Mouse (Mus musculus): Measurements from ENCODE around the gene Hells. TPM values are rescaled to one million over a fixed set of nuclear protein-coding genes. Genes with fewer than 3 reads are reported as not detected.

The Hells gene
- polyA plus RNA-seq (2014; fragmentation: Illumina TruSeq; extraction: RNeasy Lipid Tissue Mini Kit (QIAGEN cat#74804); ENCODE audit: low read depth, low replicate concordance): 15.0 TPM

GRCm38 (mm10) chr19:38930788-38931565, at the start of gene Hells:
Gene Hells, plus strand, starts transcription at chr19:38930915.

GRCm38 (mm10) chr19:39006715-39007114, 76.0 kb downstream of the Hells start, which contains the start of gene Cyp2c55:
Gene Cyp2c55, plus strand, starts transcription at chr19:39007019.

Other genes with a start within 250 kb of the Hells start
- 30.5 TPM for gene Noc3l, start 111.7 kb upstream of the Hells start, polyA plus RNA-seq (2014; fragmentation: Illumina TruSeq; extraction: RNeasy Lipid Tissue Mini Kit (QIAGEN cat#74804); ENCODE audit: low read depth, low replicate concordance)
- 29.8 TPM for gene Tbc1d12, start 94.3 kb upstream of the Hells start, polyA plus RNA-seq (2014; fragmentation: Illumina TruSeq; extraction: RNeasy Lipid Tissue Mini Kit (QIAGEN cat#74804); ENCODE audit: low read depth, low replicate concordance)
- not detected for gene Cyp2c55, start 76.1 kb downstream of the Hells start, polyA plus RNA-seq (2014; fragmentation: Illumina TruSeq; extraction: RNeasy Lipid Tissue Mini Kit (QIAGEN cat#74804); ENCODE audit: low read depth, low replicate concordance)
- not detected for gene Cyp2c65, start 130.1 kb downstream of the Hells start, polyA plus RNA-seq (2014; fragmentation: Illumina TruSeq; extraction: RNeasy Lipid Tissue Mini Kit (QIAGEN cat#74804); ENCODE audit: low read depth, low replicate concordance)
- gene Cyp2c66, start 183.0 kb downstream of the Hells start, polyA plus RNA-seq (2014; fragmentation: Illumina TruSeq; extraction: RNeasy Lipid Tissue Mini Kit (QIAGEN cat#74804); ENCODE audit: low read depth, low replicate concordance): not detected

All from adrenal gland, adult 10 weeks (tissue).